In the genomic region with DNA sequence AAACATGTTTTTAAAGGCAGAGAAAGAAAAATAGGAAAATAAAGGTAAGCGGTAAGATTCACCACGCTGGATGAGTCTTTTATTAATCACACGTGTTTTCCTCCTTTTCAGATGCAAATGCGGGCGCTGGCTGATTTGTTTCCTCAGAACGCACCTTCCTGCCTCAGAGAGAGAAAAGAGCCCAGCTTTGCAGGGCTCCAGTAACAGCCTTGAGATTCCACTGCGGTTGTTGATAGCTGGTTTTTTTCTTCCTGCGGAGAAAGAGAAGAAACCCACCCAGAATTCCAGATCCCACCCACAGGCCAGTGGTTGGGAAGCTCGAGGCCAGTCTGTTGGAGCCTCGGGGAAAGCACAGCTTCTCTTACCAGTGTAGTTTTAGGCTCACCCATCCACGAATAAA, we compare ENCODE assay signal across 15 mouse cellular contexts.
DNase-seq lines count a peak whose midpoint lies in the region; ATAC-seq and TF ChIP-seq lines count a peak whose summit lies in the region.
"Had no signal": no experiment of that assay in that cellular context is flagged by ENCODE, and none has a peak within 500 bp of the region (broad histone marks: within the 10 kb centered on the region; RNA-seq: fewer than 3 reads in every experiment).

No protein-coding gene starts in this region.

- WGBS in hindbrain, embryonic 11.5 days: under 1% methylated on average over 11 of the region's 11 CpGs
- WGBS in hindbrain, postnatal 0 days: 5% methylated on average over 11 of the region's 11 CpGs
- under 1% methylated on average over 11 of the region's 11 CpGs for WGBS in forebrain, embryonic 13.5 days
- WGBS in midbrain, embryonic 15.5 days: under 1% methylated on average over 11 of the region's 11 CpGs

- H3K9me3 ChIP-seq in hindbrain, embryonic 11.5 days (ENCODE audit: control insufficient read depth, low read length): no peaks in the 10 kb centered on the region
- H3K9me3 ChIP-seq in hindbrain, postnatal 0 days (ENCODE audit: low read length): no peaks in the 10 kb centered on the region
- no peaks in the 10 kb centered on the region for H3K9me3 ChIP-seq in forebrain, embryonic 13.5 days (replicated peaks)
- no peaks in the 10 kb centered on the region for H3K9me3 ChIP-seq in midbrain, embryonic 15.5 days
- H3K9me3 ChIP-seq: embryonic facial prominence, embryonic 12.5 days had no signal

- peaks cover 16% of the 10 kb centered on the region for H3K27me3 ChIP-seq in hindbrain, embryonic 11.5 days (ENCODE audit: control insufficient read depth, insufficient read depth, low read length)
- peaks cover 21% of the 10 kb centered on the region for H3K27me3 ChIP-seq in hindbrain, postnatal 0 days (ENCODE audit: insufficient read depth, low read length)
- H3K27me3 ChIP-seq in forebrain, embryonic 13.5 days: no peaks in the 10 kb centered on the region; the same call in 1 of the 2 replicates
- peaks cover 14% of the 10 kb centered on the region for H3K27me3 ChIP-seq in midbrain, embryonic 15.5 days (replicated peaks)

- no peak overlapping the region for H3K4me3 ChIP-seq in hindbrain, embryonic 11.5 days (ENCODE audit: low read depth, low read length)
- no peak overlapping the region for H3K4me3 ChIP-seq in hindbrain, postnatal 0 days (ENCODE audit: low read length)
- 0 out of 2 replicates have a peak overlapping the region, but pooled peaks have one; percentile 3 for H3K4me3 ChIP-seq in forebrain, embryonic 13.5 days
- H3K4me3 ChIP-seq in midbrain, embryonic 15.5 days: no peak overlapping the region
- H3K4me3 ChIP-seq: embryonic facial prominence, embryonic 12.5 days; left cerebral cortex, adult 2 months had no signal

- no peak overlapping the region; the same call in 1 of the 2 replicates for H3K27ac ChIP-seq in hindbrain, embryonic 11.5 days (ENCODE audit: low read depth, low read length)
- H3K27ac ChIP-seq in hindbrain, postnatal 0 days: no peak overlapping the region
- peak overlapping the region; percentile 88 for H3K27ac ChIP-seq in forebrain, embryonic 13.5 days
- H3K27ac ChIP-seq in midbrain, embryonic 15.5 days: peak overlapping the region; percentile 39; the same call in 1 of the 2 replicates
- H3K27ac ChIP-seq: embryonic facial prominence, embryonic 12.5 days; left cerebral cortex, adult 2 months had no signal

- H3K36me3 ChIP-seq in hindbrain, embryonic 11.5 days (ENCODE audit: control insufficient read depth, insufficient read depth, low read length): no peaks in the 10 kb centered on the region
- H3K36me3 ChIP-seq in hindbrain, postnatal 0 days (ENCODE audit: insufficient read depth, low read length): no peaks in the 10 kb centered on the region
- no peaks in the 10 kb centered on the region for H3K36me3 ChIP-seq in forebrain, embryonic 13.5 days (ENCODE audit: poor library complexity, severe bottlenecking)
- no peaks in the 10 kb centered on the region for H3K36me3 ChIP-seq in midbrain, embryonic 15.5 days (replicated peaks)
- H3K36me3 ChIP-seq: embryonic facial prominence, embryonic 12.5 days had no signal

- DNase-seq in hindbrain, embryonic 11.5 days (ENCODE audit: low spot score): peak; percentile 59
- no peak for DNase-seq in hindbrain, postnatal 0 days (ENCODE audit: low spot score)
- peak; percentile 40 for DNase-seq in embryo, embryonic 10 days (ENCODE audit: low spot score)
- DNase-seq in heart, adult 18-20 months: no peak
- no peak for DNase-seq in right cerebral cortex, postnatal 4 days
- DNase-seq in kidney, postnatal 36 days: no peak
- DNase-seq: adrenal gland, postnatal 10 days; cerebellum, adult 9-10 months; right cerebral cortex, adult 18-20 months; thymus, postnatal 4 days had no signal

- ATAC-seq in hindbrain, embryonic 11.5 days (ENCODE audit: low FRiP score): no peak
- no peak for ATAC-seq in hindbrain, postnatal 0 days
- ATAC-seq in forebrain, embryonic 13.5 days: no peak
- ATAC-seq in midbrain, embryonic 15.5 days (replicated peaks): no peak
- ATAC-seq: inflammation-experienced regulatory T-cells, adult 6 months had no signal

- H3K9ac ChIP-seq in hindbrain, embryonic 11.5 days (ENCODE audit: low read depth, low read length): no peak overlapping the region
- no peak overlapping the region for H3K9ac ChIP-seq in hindbrain, postnatal 0 days (replicated peaks; ENCODE audit: low read length)
- 0 out of 2 replicates have a peak overlapping the region, but pooled peaks have one; percentile 6 for H3K9ac ChIP-seq in forebrain, embryonic 13.5 days
- no peak overlapping the region for H3K9ac ChIP-seq in midbrain, embryonic 15.5 days
- H3K9ac ChIP-seq: embryonic facial prominence, embryonic 12.5 days had no signal

- TF ChIP-seq CTCF in hindbrain, postnatal 0 days (IDR thresholded peaks at IDR 0.05; ENCODE audit: low read depth): no peak

- H3K4me2 ChIP-seq in hindbrain, embryonic 11.5 days (replicated peaks; ENCODE audit: low read depth, low read length): no peak overlapping the region; the same call in 1 of the 2 replicates
- no peak overlapping the region for H3K4me2 ChIP-seq in hindbrain, postnatal 0 days (ENCODE audit: low read depth, low read length)
- H3K4me2 ChIP-seq in forebrain, embryonic 13.5 days: peak overlapping the region; percentile 42
- peak overlapping the region; percentile 2; the same call in 1 of the 2 replicates for H3K4me2 ChIP-seq in midbrain, embryonic 15.5 days
- H3K4me2 ChIP-seq: embryonic facial prominence, embryonic 12.5 days had no signal

- peaks cover 20% of the 10 kb centered on the region for H3K4me1 ChIP-seq in hindbrain, embryonic 11.5 days (replicated peaks; ENCODE audit: control insufficient read depth, insufficient read depth, low read length)
- peaks cover 6% of the 10 kb centered on the region; the same call in 1 of the 2 replicates for H3K4me1 ChIP-seq in hindbrain, postnatal 0 days (ENCODE audit: insufficient read depth, low read length)
- peaks cover 60% of the 10 kb centered on the region for H3K4me1 ChIP-seq in forebrain, embryonic 13.5 days
- H3K4me1 ChIP-seq in midbrain, embryonic 15.5 days: peaks cover 32% of the 10 kb centered on the region

Comparison
In these comparisons a context has a peak if more than half of its experiments do, and no peak if none do; other contexts are left out.
1. DNase-seq: peak in hindbrain, embryonic 11.5 days (single experiment) and embryo, embryonic 10 days (single experiment); none in hindbrain, postnatal 0 days (single experiment), heart, adult 18-20 months (0 of 2), right cerebral cortex, postnatal 4 days (single experiment) and kidney, postnatal 36 days (0 of 2).
2. H3K27ac ChIP-seq: peak in forebrain, embryonic 13.5 days (single experiment) and midbrain, embryonic 15.5 days (single experiment); none in hindbrain, embryonic 11.5 days (single experiment) and hindbrain, postnatal 0 days (single experiment).
3. H3K4me2 ChIP-seq: peak in forebrain, embryonic 13.5 days (single experiment) and midbrain, embryonic 15.5 days (single experiment); none in hindbrain, embryonic 11.5 days (single experiment) and hindbrain, postnatal 0 days (single experiment).